Mouse (Mus musculus) heart, postnatal 0 days (tissue): ENCODE data around the gene Plxna2. TPM values are rescaled to one million over a fixed set of nuclear protein-coding genes. Genes with fewer than 3 reads are reported as not detected.
A peak's percentile ranks its signal among the peaks of the same experiment; 100 is the strongest.

Experiments
- ATAC-seq: fragments of 200-750 bp; cut with Nextera tagmentation; 2 replicates; pipeline ENCODE4 v1.8.0; 2017; ENCODE audit warnings: low read depth, moderate number of reproducible peaks, moderate library complexity; ENCODE audit not compliant: insufficient read depth
- DNase-seq: peaks from one replicate; pipeline ENCODE4 v3.0.0-alpha.2; 2016; ENCODE audit warnings: low spot score
- H3K27ac ChIP-seq: fragments of 300-500 bp; sonication (generic); 2 replicates; pipeline ENCODE4 v1.5.1; 2014; ENCODE audit warnings: low read depth, mild to moderate bottlenecking
- H3K27me3 ChIP-seq: fragments of 300-500 bp; sonication (generic); 2 replicates; pipeline ENCODE4 v1.6.1; 2014; ENCODE audit warnings: low read length, mixed read lengths; ENCODE audit not compliant: control insufficient read depth, insufficient read depth
- H3K36me3 ChIP-seq: fragments of 300-500 bp; sonication (generic); replicated peaks from 2 replicates; pipeline ENCODE4 v1.6.1; 2014; ENCODE audit warnings: low read length, mixed read lengths; ENCODE audit not compliant: control insufficient read depth, insufficient read depth
- H3K4me1 ChIP-seq: fragments of 300-500 bp; sonication (generic); 2 replicates; pipeline ENCODE4 v1.6.1; 2014; ENCODE audit warnings: antibody characterized with exemption; ENCODE audit not compliant: control insufficient read depth, insufficient read depth
- H3K4me2 ChIP-seq: fragments of 300-500 bp; sonication (generic); 2 replicates; pipeline ENCODE4 v1.6.1; 2014; ENCODE audit warnings: low read depth, mild to moderate bottlenecking, low read length, moderate library complexity
- H3K4me3 ChIP-seq: fragments of 300-500 bp; sonication (generic); 2 replicates; pipeline ENCODE4 v1.5.1; 2014; ENCODE audit warnings: low read depth, low read length
- H3K9ac ChIP-seq: fragments of 300-500 bp; sonication (generic); replicated peaks from 2 replicates; pipeline ENCODE4 v1.6.1; 2014; ENCODE audit warnings: low read depth, low read length, mixed read lengths
- H3K9me3 ChIP-seq: fragments of 300-500 bp; sonication (generic); replicated peaks from 2 replicates; pipeline ENCODE4 v1.6.1; 2016; ENCODE audit warnings: low read length; ENCODE audit not compliant: control insufficient read depth
- CTCF ChIP-seq: IDR thresholded peaks from 2 replicates; pipeline ENCODE4 v1.5.1; 2016; ENCODE audit warnings: antibody characterized with exemption, control low read depth, low read depth
- EP300 ChIP-seq: IDR thresholded peaks from 2 replicates; pipeline ENCODE4 v1.6.1; 2016; ENCODE audit warnings: antibody characterized with exemption, low read depth
- WGBS: fragments of 180-500 bp; shearing (Covaris S2); extraction: QIAGEN DNeasy Blood & Tissue Kit; methylation state at CpG from one replicate; pipeline ENCODE4 v1.1.7; 2014; 5-methylcytosine and 5-hydroxymethylcytosine counted together
- microRNA-seq: library from miRNA; unstranded; fragments of <30 nt; microRNA quantifications from one replicate; pipeline ENCODE4, GENCODE M21; 2016
- polyA plus RNA-seq: library from polyadenylated mRNA; unstranded; fragments of >200 nt; fragmentation: Nextera tagmentation; extraction: Ambion mirVana; gene quantifications from 2 replicates; pipeline ENCODE4 v1.2.1, GENCODE M21; 2015
- total RNA-seq: library from RNA; depleted of rRNA; stranded (reverse); fragments of >200 nt; gene quantifications from 2 replicates; pipeline ENCODE4 v1.2.3, GENCODE M21; 2014; ENCODE audit warnings: low replicate concordance

Plxna2 gene
- total and polyA plus RNA-seq, 2 experiments from 2014 or later: 4.0 to 14.4 TPM

GRCm38 (mm10) chr1:194851242-194852064 lies 233.4 kb downstream of the Plxna2 start:
- Histone ChIP-seq H3K27ac (peak overlapping the region; percentile 34; the same call in 1 of the 2 replicates), H3K4me3 (no peak overlapping the region), H3K9me3 (no peaks in the 10 kb centered on the region), H3K4me1 (peaks cover 17% of the 10 kb centered on the region; the same call in 1 of the 2 replicates), H3K4me2 (no peak overlapping the region), H3K9ac (no peak overlapping the region), H3K27me3 (no peaks in the 10 kb centered on the region), H3K36me3 (no peaks in the 10 kb centered on the region)
- TF ChIP-seq CTCF (no peak), EP300 (no peak)
- DNase-seq (no peak), ATAC-seq (no peak)
- 82% methylated on average over 4 of the region's 4 CpGs for WGBS

- no peak overlapping the region for H3K9ac ChIP-seq
- TF ChIP-seq CTCF (no peak), EP300 (no peak)
These were observed 234.0 kb downstream of the Plxna2 start for GRCm38 (mm10) chr1:194852065-194852358.

More at GRCm38 (mm10) chr1:194852065-194852358, 234.0 kb downstream of the Plxna2 start:
- 61% methylated on average over 2 of the region's 2 CpGs for WGBS
- Histone ChIP-seq H3K27ac (peak overlapping the region; percentile 34; the same call in 1 of the 2 replicates), H3K27me3 (no peaks in the 10 kb centered on the region), H3K4me2 (no peak overlapping the region), H3K4me1 (peaks cover 17% of the 10 kb centered on the region; the same call in 1 of the 2 replicates), H3K36me3 (no peaks in the 10 kb centered on the region), H3K9me3 (no peaks in the 10 kb centered on the region), H3K4me3 (no peak overlapping the region)
- ATAC-seq (no peak), DNase-seq (no peak)

Small RNA genes within 50 kb of the gene (microRNA-seq; reads per million reads assigned to microRNA genes)
- gene Mir3962: 1.1 reads per million
